Mouse (Mus musculus) testis, adult 2 months (tissue): Measurements from ENCODE around the gene Tex50.

ENCODE experiments used
- CTCF ChIP-seq: fragments of 200-500 bp; IDR thresholded peaks from 2 replicates; pipeline ENCODE4 v1.5.1; 2012; ENCODE audit warnings: low read depth, mild to moderate bottlenecking, inconsistent platforms, low read length, moderate library complexity; ENCODE audit not compliant: control insufficient read depth, insufficient read depth, insufficient replicate concordance
- POLR2A ChIP-seq: fragments of 200-500 bp; IDR thresholded peaks from 2 replicates; pipeline ENCODE4 v1.6.1; 2012; ENCODE audit warnings: low read depth, mild to moderate bottlenecking, inconsistent platforms, low read length, moderate library complexity; ENCODE audit not compliant: control insufficient read depth

DNA sequence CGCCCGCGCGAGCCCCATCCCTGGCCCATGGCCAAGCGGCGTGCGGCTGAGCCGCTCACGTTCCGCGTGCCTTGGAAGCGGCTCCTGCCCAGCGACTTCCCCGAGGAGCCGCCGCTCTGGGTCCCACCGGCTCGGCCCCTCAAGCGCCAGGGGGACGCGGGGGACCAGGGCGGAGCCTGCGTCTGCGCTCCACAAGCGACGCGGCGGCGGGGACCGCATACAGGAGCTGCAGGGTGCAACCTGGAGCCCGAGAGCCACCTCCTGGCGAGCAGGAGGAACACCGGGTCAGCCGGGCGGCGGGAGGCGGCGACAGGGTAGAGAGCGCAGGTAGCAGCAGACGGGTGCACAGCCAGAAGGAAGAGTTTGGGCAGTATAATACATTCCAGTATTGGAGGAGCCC is 11.5 kb upstream of the Tex50 start:
- peak; percentile 50; the same call in 1 of the 2 replicates for TF ChIP-seq CTCF
- TF ChIP-seq POLR2A: no peak
